Mouse (Mus musculus) liver, embryonic 14.5 days (tissue): Measurements from ENCODE around the gene Il10ra.

Source experiments
- CTCF ChIP-seq: IDR thresholded peaks from 2 replicates; pipeline ENCODE4 v1.5.1; 2016; ENCODE audit warnings: antibody characterized with exemption, low read depth, control low read depth
- EP300 ChIP-seq: IDR thresholded peaks from 2 replicates; pipeline ENCODE4 v1.6.1; 2016; ENCODE audit warnings: antibody characterized with exemption, low read depth

DNA sequence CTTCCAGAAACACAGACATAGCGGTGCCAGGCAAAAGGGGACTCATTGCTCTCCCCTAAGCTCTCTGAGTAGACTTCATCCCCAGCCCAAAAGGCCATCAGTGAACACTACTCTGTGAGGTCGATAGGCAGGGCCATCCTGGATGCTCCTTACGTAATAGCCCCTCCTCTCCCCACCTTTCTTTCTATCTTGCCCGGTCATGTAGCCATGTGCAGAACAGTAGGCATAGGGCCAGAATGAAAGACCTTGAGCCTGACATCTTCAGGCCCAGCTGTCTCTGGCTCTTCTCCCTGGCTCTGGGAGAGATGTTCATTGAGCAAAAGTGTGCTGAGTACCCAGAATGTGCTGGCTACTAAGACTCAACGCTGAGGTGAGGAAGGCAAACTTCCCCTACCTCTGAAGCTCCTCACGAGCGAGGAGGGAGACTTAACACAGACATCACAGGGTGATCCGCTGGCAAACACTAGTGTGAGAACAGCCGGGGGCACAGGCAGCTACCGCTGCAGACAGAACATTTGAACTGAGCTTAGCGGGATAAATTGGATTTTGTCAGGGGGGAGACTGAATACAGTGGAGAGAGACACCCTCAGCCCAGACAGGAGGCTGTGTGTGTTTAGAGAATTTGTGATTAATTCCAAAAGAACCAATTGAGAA lies 53.3 kb downstream of the Il10ra start:
- TF ChIP-seq CTCF = no peak
- no peak for TF ChIP-seq EP300
